Mouse (Mus musculus) ES-E14 (cell line): ENCODE measurements at regions not wholly inside any gene's neighbourhood (a gene's known extent, or its start where the extent isn't known, plus 50 kb on each side); places are given as distances from the start of the nearest gene placed in this dataset.

Experiments
- HCFC1 ChIP-seq: IDR thresholded peaks from 2 replicates; pipeline ENCODE4 v1.6.1; 2012; ENCODE audit warnings: low read length, inconsistent platforms, borderline replicate concordance; ENCODE audit not compliant: insufficient read depth
- MAFK ChIP-seq: IDR thresholded peaks from 2 replicates; pipeline ENCODE4 v1.6.1; 2014; ENCODE audit warnings: mild to moderate bottlenecking, low read depth, low read length, inconsistent platforms; ENCODE audit not compliant: insufficient read depth
- ZC3H11A ChIP-seq: IDR thresholded peaks from 2 replicates; pipeline ENCODE4 v1.6.1; 2012; ENCODE audit warnings: low read depth, mild to moderate bottlenecking, inconsistent platforms, low read length, borderline replicate concordance
- ZNF384 ChIP-seq: IDR thresholded peaks from 2 replicates; pipeline ENCODE4 v1.6.1; 2012; ENCODE audit warnings: low read depth, low read length, inconsistent platforms

- TF ChIP-seq ZNF384: no peak
- no peak for TF ChIP-seq ZC3H11A
- no peak for TF ChIP-seq HCFC1
- no peak for TF ChIP-seq MAFK
These were observed 60.4 kb upstream of the Gpr139 start for GRCm38 (mm10) chr7:119244785-119245184.
